Mouse (Mus musculus): ENCODE results near the gene Dok7.

- TF ChIP-seq CTCF (IDR thresholded peaks at IDR 0.05; ENCODE audit: insufficient read depth, low read depth, low read length) (no peak), POLR2A (IDR thresholded peaks at IDR 0.05; ENCODE audit: insufficient read depth, low read depth, low read length) (no peak)
Measured at GRCm38 (mm10) chr5:35132278-35132980, 75.9 kb downstream of the Dok7 start.
